Mouse (Mus musculus): ENCODE results near the gene Ndufaf8. TPM values are rescaled to one million over a fixed set of nuclear protein-coding genes. Genes with fewer than 3 reads are reported as not detected.

Ndufaf8 gene
- polyA plus RNA-seq, 1 experiment from 2014 or later, result 82.0 TPM

DNA sequence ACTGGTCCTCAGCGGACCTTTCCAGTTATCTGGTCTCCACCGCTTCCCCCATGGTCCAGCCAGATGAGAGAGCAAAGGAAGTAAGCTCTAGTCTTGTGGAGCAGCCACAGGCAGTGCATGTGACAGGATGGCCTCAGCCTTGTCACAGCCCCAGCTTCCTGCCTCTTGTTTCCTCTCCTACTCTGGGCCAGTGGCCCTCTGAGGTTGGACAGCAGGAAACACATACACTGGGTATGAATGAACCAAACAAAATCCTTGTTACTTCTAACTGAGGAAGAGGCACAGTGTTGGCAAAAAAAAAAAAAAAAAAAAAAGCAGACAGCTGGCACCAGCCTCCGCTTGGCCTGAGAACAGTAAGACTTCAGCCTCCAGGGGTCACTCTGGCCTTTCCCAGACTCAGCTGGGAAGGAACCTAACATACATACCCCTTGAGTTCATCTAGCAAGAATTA lies 43.9 kb downstream of the Ndufaf8 start:
- Histone ChIP-seq H3K9me3 (no peaks in the 10 kb centered on the region), H3K27ac (replicated peaks) (0 out of 2 replicates have a peak overlapping the region, but pooled peaks have one; percentile 27), H3K4me1 (peaks cover 45% of the 10 kb centered on the region), H3K4me3 (no peak overlapping the region), H3K36me3 (replicated peaks) (peaks cover 73% of the 10 kb centered on the region), H3K27me3 (replicated peaks; ENCODE audit: low read depth, poor library complexity, severe bottlenecking) (no peaks in the 10 kb centered on the region)
- WGBS, result 65% methylated on average over 3 of the region's 3 CpGs
- DNase-seq (ENCODE audit: low spot score), result no peak

DNA sequence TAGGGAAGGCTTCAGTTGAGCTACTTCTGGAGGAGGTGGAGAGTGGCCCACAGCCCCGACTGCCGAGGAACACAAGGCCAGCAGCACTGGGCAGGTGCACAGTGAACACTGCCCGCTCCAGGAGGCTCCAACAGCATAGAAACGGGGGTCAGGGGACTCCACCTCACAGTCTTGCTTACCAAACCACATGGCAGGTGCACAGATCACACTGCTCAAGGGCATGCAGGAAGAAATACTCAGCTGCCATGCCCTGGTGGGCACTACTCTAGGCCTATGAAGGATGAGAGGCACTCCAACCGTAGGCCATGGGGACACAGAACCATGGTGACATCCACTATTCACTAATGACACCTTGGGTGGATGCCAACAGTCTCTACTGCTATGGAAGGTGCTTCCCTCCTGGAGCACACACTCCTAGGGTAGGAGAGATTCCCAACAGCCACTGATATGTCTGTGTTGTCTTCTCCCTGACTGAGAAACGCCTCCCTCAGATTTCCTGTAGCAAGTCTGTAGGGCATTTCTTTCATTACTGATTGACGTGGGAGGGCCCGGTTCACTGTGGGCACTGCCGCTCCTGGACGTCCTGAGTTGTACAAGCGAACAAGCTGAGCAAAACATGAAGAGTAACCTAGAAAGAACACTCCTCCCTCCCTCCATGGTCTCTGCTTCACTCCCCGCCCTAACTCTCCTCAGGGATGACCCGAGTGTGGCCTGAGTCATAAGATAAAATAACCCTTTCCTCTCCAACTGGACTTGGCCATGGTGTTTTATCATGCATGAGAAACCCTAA lies 45.2 kb downstream of the Ndufaf8 start:
- Histone ChIP-seq H3K9me3 (no peaks in the 10 kb centered on the region), H3K4me1 (peaks cover 35% of the 10 kb centered on the region), H3K27ac (replicated peaks) (peak overlapping the region; percentile 21; the same call in 1 of the 2 replicates), H3K4me3 (no peak overlapping the region), H3K36me3 (replicated peaks) (peaks cover 61% of the 10 kb centered on the region), H3K27me3 (replicated peaks; ENCODE audit: low read depth, poor library complexity, severe bottlenecking) (no peaks in the 10 kb centered on the region)
- WGBS, result 82% methylated on average over 13 of the region's 13 CpGs
- DNase-seq (ENCODE audit: low spot score), result no peak

DNA sequence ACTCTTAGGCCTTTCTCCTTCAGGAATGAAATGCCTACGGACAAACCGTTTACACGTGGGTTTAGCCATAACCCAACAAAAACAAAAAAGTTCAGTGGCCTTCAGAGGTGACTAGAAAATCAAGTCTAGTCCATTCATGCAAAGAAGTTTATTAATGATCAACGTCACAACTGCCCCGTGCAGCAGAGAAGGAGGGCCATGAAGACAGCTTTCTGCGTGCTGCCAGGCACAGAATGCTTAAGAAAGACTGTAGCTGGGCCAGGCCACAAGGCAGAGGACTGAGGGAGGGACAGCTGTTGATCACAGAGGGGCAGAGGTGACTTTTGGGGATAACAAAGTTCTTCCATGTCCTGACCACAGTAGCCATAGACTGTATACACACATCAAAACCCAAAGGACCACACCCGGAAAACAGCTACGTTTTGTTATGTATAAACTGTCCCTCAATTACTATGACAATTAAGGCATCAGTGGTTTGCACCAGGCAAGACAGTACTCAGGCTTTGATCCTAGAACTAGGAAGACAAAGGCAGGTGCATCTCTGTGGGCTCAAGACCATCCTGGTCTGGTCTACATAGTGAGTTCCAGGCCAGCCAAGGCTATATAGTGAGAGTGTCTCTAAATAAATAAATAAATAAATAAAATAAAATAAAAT lies 49.6 kb downstream of the Ndufaf8 start:
- WGBS, result 87% methylated on average over 8 of the region's 8 CpGs
- Histone ChIP-seq H3K4me3 (no peak overlapping the region), H3K27ac (replicated peaks) (no peak overlapping the region), H3K27me3 (replicated peaks; ENCODE audit: low read depth, poor library complexity, severe bottlenecking) (no peaks in the 10 kb centered on the region), H3K9me3 (no peaks in the 10 kb centered on the region), H3K36me3 (replicated peaks) (peaks cover 38% of the 10 kb centered on the region), H3K4me1 (peaks cover 52% of the 10 kb centered on the region)
- no peak for DNase-seq (ENCODE audit: low spot score)

DNA sequence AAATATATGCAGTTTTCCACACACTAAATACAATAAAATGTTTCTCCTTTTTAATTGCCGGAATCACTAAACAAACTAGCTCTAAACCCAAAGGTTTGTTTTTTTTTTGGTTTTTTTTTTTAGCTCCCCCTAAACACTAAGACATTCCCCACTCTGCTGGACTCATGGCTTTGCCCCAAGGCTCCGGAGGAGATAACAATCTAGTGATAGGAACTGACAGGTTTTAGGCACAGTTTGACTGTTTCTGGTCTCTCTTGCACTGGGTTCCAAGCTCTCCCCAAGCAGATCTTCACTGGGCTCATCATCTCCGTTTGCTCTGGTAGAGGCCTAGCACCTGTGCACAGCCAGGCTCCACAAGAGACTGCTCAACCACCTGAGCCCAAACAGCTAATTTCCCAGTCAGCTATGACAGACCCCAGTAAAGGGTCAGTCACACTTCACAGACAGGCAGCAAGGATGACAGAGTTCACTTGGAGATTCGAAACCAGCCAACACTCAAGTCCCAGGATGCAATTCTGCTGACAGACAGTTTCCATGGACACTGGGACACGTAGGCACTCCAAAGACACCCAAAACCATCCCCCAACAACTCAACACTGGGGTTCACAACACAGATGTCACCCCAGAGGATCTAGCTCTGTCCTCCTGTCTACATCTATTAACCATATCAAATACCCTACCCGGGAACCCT lies 50.9 kb downstream of the Ndufaf8 start:
- peak overlapping the region; percentile 87 for H3K27ac ChIP-seq (replicated peaks)
- peaks cover 27% of the 10 kb centered on the region for H3K36me3 ChIP-seq (replicated peaks)
- WGBS, result 49% methylated on average over 6 of the region's 6 CpGs
- H3K4me3 ChIP-seq, result peak overlapping the region; percentile 96
- no peaks in the 10 kb centered on the region for H3K27me3 ChIP-seq (replicated peaks; ENCODE audit: low read depth, poor library complexity, severe bottlenecking)
- no peak for DNase-seq (ENCODE audit: low spot score)
- H3K4me1 ChIP-seq, result peaks cover 44% of the 10 kb centered on the region
- H3K9me3 ChIP-seq, result no peaks in the 10 kb centered on the region

Small RNA genes within 50 kb of the gene (microRNA-seq; reads per million reads assigned to microRNA genes)
- gene Gm25948, result not detected

Other genes with a start within 250 kb of the Ndufaf8 start
- 117 and 120 TPM in 2 replicates for gene Chmp6, start 185.5 kb upstream of the Ndufaf8 start, polyA plus RNA-seq (2016; fragmentation: Nextera tagmentation; extraction: Ambion mirVana)
- gene Baiap2, start 156.2 kb upstream of the Ndufaf8 start, polyA plus RNA-seq (2016; fragmentation: Nextera tagmentation; extraction: Ambion mirVana), result 9.6 and 11.0 TPM in 2 replicates
- gene Aatk, start 51.8 kb upstream of the Ndufaf8 start, polyA plus RNA-seq (2016; fragmentation: Nextera tagmentation; extraction: Ambion mirVana), result 0.84 and 1.6 TPM in 2 replicates
- gene Cep131, start 12.1 kb upstream of the Ndufaf8 start, polyA plus RNA-seq (2016; fragmentation: Nextera tagmentation; extraction: Ambion mirVana), result 43.0 and 46.9 TPM in 2 replicates
- 20.2 and 21.4 TPM in 2 replicates for gene Tepsin, start 197 bp upstream of the Ndufaf8 start, polyA plus RNA-seq (2016; fragmentation: Nextera tagmentation; extraction: Ambion mirVana)
- 99.0 and 103 TPM in 2 replicates for gene Slc38a10, start 52.4 kb downstream of the Ndufaf8 start, polyA plus RNA-seq (2016; fragmentation: Nextera tagmentation; extraction: Ambion mirVana)
- gene Bahcc1, start 134.0 kb downstream of the Ndufaf8 start, polyA plus RNA-seq (2016; fragmentation: Nextera tagmentation; extraction: Ambion mirVana), result 18.0 and 18.4 TPM in 2 replicates
- 3,067 and 3,150 TPM in 2 replicates for gene Actg1, start 249.6 kb downstream of the Ndufaf8 start, polyA plus RNA-seq (2016; fragmentation: Nextera tagmentation; extraction: Ambion mirVana)